Mouse (Mus musculus): ENCODE measurements at regions not wholly inside any gene's neighbourhood (a gene's known extent, or its start where the extent isn't known, plus 50 kb on each side); places are given as distances from the start of the nearest gene placed in this dataset.

GRCm38 (mm10) chr3:128886678-128887077 is 313.0 kb upstream of the Pitx2 start:
- Histone ChIP-seq H3K27me3 (ENCODE audit: control insufficient read depth, insufficient read depth, low read length) (no peaks in the 10 kb centered on the region), H3K4me2 (no peak overlapping the region), H3K36me3 (ENCODE audit: control insufficient read depth, insufficient read depth, low read length) (no peaks in the 10 kb centered on the region), H3K9ac (ENCODE audit: low read depth, low read length) (no peak overlapping the region), H3K4me1 (ENCODE audit: control insufficient read depth, insufficient read depth, low read length) (no peaks in the 10 kb centered on the region), H3K9me3 (replicated peaks; ENCODE audit: control insufficient read depth, low read length) (no peaks in the 10 kb centered on the region), H3K4me3 (ENCODE audit: low read depth, low read length) (no peak overlapping the region), H3K27ac (ENCODE audit: low read depth, low read length) (no peak overlapping the region)
- WGBS (ENCODE audit: insufficient replicate concordance) = 71% methylated on average over 9 of the region's 9 CpGs
- no peak for ATAC-seq (replicated peaks; ENCODE audit: insufficient number of reproducible peaks, low FRiP score, low TSS enrichment)

- no peaks in the 10 kb centered on the region for H3K9me3 ChIP-seq (replicated peaks; ENCODE audit: control insufficient read depth, low read length)
- 87% methylated on average over 5 of the region's 5 CpGs for WGBS (ENCODE audit: insufficient replicate concordance)
- H3K9ac ChIP-seq (ENCODE audit: low read depth, low read length) = no peak overlapping the region
- no peak for ATAC-seq (replicated peaks; ENCODE audit: insufficient number of reproducible peaks, low FRiP score, low TSS enrichment)
- no peak overlapping the region for H3K4me2 ChIP-seq
- no peaks in the 10 kb centered on the region for H3K36me3 ChIP-seq (ENCODE audit: control insufficient read depth, insufficient read depth, low read length)
- no peaks in the 10 kb centered on the region for H3K27me3 ChIP-seq (ENCODE audit: control insufficient read depth, insufficient read depth, low read length)
- no peaks in the 10 kb centered on the region for H3K4me1 ChIP-seq (ENCODE audit: control insufficient read depth, insufficient read depth, low read length)
- H3K27ac ChIP-seq (ENCODE audit: low read depth, low read length) = no peak overlapping the region
- no peak overlapping the region for H3K4me3 ChIP-seq (ENCODE audit: low read depth, low read length)
Observed at GRCm38 (mm10) chr3:128891078-128891477, 308.6 kb upstream of the Pitx2 start.

- ATAC-seq (replicated peaks; ENCODE audit: insufficient number of reproducible peaks, low FRiP score, low TSS enrichment) = no peak
- 84% methylated on average over 3 of the region's 3 CpGs for WGBS (ENCODE audit: insufficient replicate concordance)
Observed at GRCm38 (mm10) chr3:128896628-128897027, 303.1 kb upstream of the Pitx2 start.

GRCm38 (mm10) chr3:128911122-128911521 is 288.6 kb upstream of the Pitx2 start:
- Histone ChIP-seq H3K4me3 (ENCODE audit: low read depth, low read length) (no peak overlapping the region), H3K27ac (ENCODE audit: low read depth, low read length) (no peak overlapping the region), H3K4me2 (no peak overlapping the region), H3K36me3 (ENCODE audit: control insufficient read depth, insufficient read depth, low read length) (no peaks in the 10 kb centered on the region), H3K27me3 (ENCODE audit: control insufficient read depth, insufficient read depth, low read length) (no peaks in the 10 kb centered on the region), H3K4me1 (ENCODE audit: control insufficient read depth, insufficient read depth, low read length) (no peaks in the 10 kb centered on the region), H3K9ac (ENCODE audit: low read depth, low read length) (no peak overlapping the region), H3K9me3 (replicated peaks; ENCODE audit: control insufficient read depth, low read length) (no peaks in the 10 kb centered on the region)
- ATAC-seq (replicated peaks; ENCODE audit: insufficient number of reproducible peaks, low FRiP score, low TSS enrichment) = no peak
- 48% methylated on average over 4 of the region's 4 CpGs for WGBS (ENCODE audit: insufficient replicate concordance)

More at GRCm38 (mm10) chr3:128896628-128897027, 303.1 kb upstream of the Pitx2 start:
- no peak overlapping the region for H3K4me3 ChIP-seq (ENCODE audit: low read depth, low read length)
- no peaks in the 10 kb centered on the region for H3K9me3 ChIP-seq (replicated peaks; ENCODE audit: control insufficient read depth, low read length)
- H3K4me1 ChIP-seq (ENCODE audit: control insufficient read depth, insufficient read depth, low read length) = no peaks in the 10 kb centered on the region
- H3K9ac ChIP-seq (ENCODE audit: low read depth, low read length) = no peak overlapping the region
- no peak overlapping the region for H3K4me2 ChIP-seq
- no peak overlapping the region for H3K27ac ChIP-seq (ENCODE audit: low read depth, low read length)
- H3K27me3 ChIP-seq (ENCODE audit: control insufficient read depth, insufficient read depth, low read length) = no peaks in the 10 kb centered on the region
- H3K36me3 ChIP-seq (ENCODE audit: control insufficient read depth, insufficient read depth, low read length) = no peaks in the 10 kb centered on the region

DNA sequence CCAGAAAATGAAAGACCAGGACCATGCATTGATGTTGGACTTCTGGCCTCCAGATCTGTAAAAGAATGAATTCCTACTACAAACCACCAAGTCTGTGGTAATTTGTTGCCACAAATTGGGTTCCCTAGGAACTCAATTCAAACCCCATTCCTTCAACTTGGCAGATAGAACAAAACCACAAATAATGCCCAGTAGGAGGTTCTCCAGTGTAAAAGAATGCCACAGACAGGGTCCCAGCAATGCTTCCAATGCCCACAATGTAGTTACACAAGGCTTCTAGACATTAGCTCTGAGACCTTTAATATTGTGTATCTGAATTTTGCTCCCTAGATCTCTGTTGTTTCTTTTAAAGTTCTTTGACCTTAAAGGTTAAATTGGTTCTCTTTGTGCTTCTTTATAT is 278.2 kb upstream of the Pitx2 start:
- Histone ChIP-seq H3K36me3 (ENCODE audit: control insufficient read depth, insufficient read depth, low read length) (no peaks in the 10 kb centered on the region), H3K4me1 (ENCODE audit: control insufficient read depth, insufficient read depth, low read length) (no peaks in the 10 kb centered on the region), H3K27ac (ENCODE audit: low read depth, low read length) (no peak overlapping the region), H3K9me3 (replicated peaks; ENCODE audit: control insufficient read depth, low read length) (no peaks in the 10 kb centered on the region), H3K27me3 (ENCODE audit: control insufficient read depth, insufficient read depth, low read length) (no peaks in the 10 kb centered on the region), H3K9ac (ENCODE audit: low read depth, low read length) (no peak overlapping the region), H3K4me2 (no peak overlapping the region), H3K4me3 (ENCODE audit: low read depth, low read length) (no peak overlapping the region)
- no peak for ATAC-seq (replicated peaks; ENCODE audit: insufficient number of reproducible peaks, low FRiP score, low TSS enrichment)

DNA sequence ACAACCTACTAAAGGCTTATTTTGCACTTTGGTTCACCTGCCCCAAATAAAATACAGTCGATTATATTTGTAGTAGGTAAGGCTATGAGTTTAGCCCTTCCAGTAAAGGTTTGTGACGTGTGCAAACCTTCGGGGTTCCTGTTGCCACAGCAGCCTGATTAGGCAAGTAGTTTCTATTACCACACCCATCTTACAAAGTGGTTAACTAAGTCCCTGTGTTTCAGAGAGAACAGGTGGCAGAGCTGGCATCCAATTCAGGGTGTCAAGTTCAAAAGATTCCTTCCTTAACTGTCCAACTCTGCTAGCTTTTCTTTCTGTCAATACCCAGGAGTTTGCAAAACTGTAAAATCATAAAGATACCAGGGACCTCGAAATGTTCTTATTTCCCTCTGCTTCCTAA is 277.5 kb upstream of the Pitx2 start:
- no peak for ATAC-seq (replicated peaks; ENCODE audit: insufficient number of reproducible peaks, low FRiP score, low TSS enrichment)
- H3K4me2 ChIP-seq = no peak overlapping the region
- no peaks in the 10 kb centered on the region for H3K9me3 ChIP-seq (replicated peaks; ENCODE audit: control insufficient read depth, low read length)
- H3K36me3 ChIP-seq (ENCODE audit: control insufficient read depth, insufficient read depth, low read length) = no peaks in the 10 kb centered on the region
- H3K9ac ChIP-seq (ENCODE audit: low read depth, low read length) = no peak overlapping the region
- no peak overlapping the region for H3K27ac ChIP-seq (ENCODE audit: low read depth, low read length)
- no peak overlapping the region for H3K4me3 ChIP-seq (ENCODE audit: low read depth, low read length)
- 72% methylated on average over 4 of the region's 4 CpGs for WGBS (ENCODE audit: insufficient replicate concordance)
- no peaks in the 10 kb centered on the region for H3K4me1 ChIP-seq (ENCODE audit: control insufficient read depth, insufficient read depth, low read length)
- H3K27me3 ChIP-seq (ENCODE audit: control insufficient read depth, insufficient read depth, low read length) = no peaks in the 10 kb centered on the region

- ATAC-seq (replicated peaks; ENCODE audit: insufficient number of reproducible peaks, low FRiP score, low TSS enrichment) = no peak
- no peak overlapping the region for H3K9ac ChIP-seq (ENCODE audit: low read depth, low read length)
- no peaks in the 10 kb centered on the region for H3K4me1 ChIP-seq (ENCODE audit: control insufficient read depth, insufficient read depth, low read length)
- WGBS (ENCODE audit: insufficient replicate concordance) = 73% methylated on average over 5 of the region's 5 CpGs
- H3K27me3 ChIP-seq (ENCODE audit: control insufficient read depth, insufficient read depth, low read length) = no peaks in the 10 kb centered on the region
- H3K4me2 ChIP-seq = no peak overlapping the region
- no peaks in the 10 kb centered on the region for H3K9me3 ChIP-seq (replicated peaks; ENCODE audit: control insufficient read depth, low read length)
- no peak overlapping the region for H3K4me3 ChIP-seq (ENCODE audit: low read depth, low read length)
- H3K27ac ChIP-seq (ENCODE audit: low read depth, low read length) = no peak overlapping the region
- H3K36me3 ChIP-seq (ENCODE audit: control insufficient read depth, insufficient read depth, low read length) = no peaks in the 10 kb centered on the region
Observed at GRCm38 (mm10) chr3:128938536-128938935, 261.1 kb upstream of the Pitx2 start.

- no peaks in the 10 kb centered on the region for H3K36me3 ChIP-seq (ENCODE audit: control insufficient read depth, insufficient read depth, low read length)
- H3K9me3 ChIP-seq (replicated peaks; ENCODE audit: control insufficient read depth, low read length) = no peaks in the 10 kb centered on the region
- H3K27ac ChIP-seq (ENCODE audit: low read depth, low read length) = no peak overlapping the region
- H3K4me1 ChIP-seq (ENCODE audit: control insufficient read depth, insufficient read depth, low read length) = no peaks in the 10 kb centered on the region
- no peak overlapping the region for H3K4me3 ChIP-seq (ENCODE audit: low read depth, low read length)
- H3K9ac ChIP-seq (ENCODE audit: low read depth, low read length) = no peak overlapping the region
- no peak for ATAC-seq (replicated peaks; ENCODE audit: insufficient number of reproducible peaks, low FRiP score, low TSS enrichment)
- no peak overlapping the region for H3K4me2 ChIP-seq
- WGBS (ENCODE audit: insufficient replicate concordance) = 78% methylated on average over 2 of the region's 2 CpGs
- H3K27me3 ChIP-seq (ENCODE audit: control insufficient read depth, insufficient read depth, low read length) = no peaks in the 10 kb centered on the region
Observed at GRCm38 (mm10) chr3:128941156-128941555, 258.5 kb upstream of the Pitx2 start.

- WGBS (ENCODE audit: insufficient replicate concordance) = 53% methylated on average over 6 of the region's 6 CpGs
- H3K4me1 ChIP-seq (ENCODE audit: control insufficient read depth, insufficient read depth, low read length) = no peaks in the 10 kb centered on the region
Observed at GRCm38 (mm10) chr3:128944631-128945030, 255.0 kb upstream of the Pitx2 start.

More at GRCm38 (mm10) chr3:128944631-128945030, 255.0 kb upstream of the Pitx2 start:
- Histone ChIP-seq H3K27ac (ENCODE audit: low read depth, low read length) (no peak overlapping the region), H3K36me3 (ENCODE audit: control insufficient read depth, insufficient read depth, low read length) (no peaks in the 10 kb centered on the region), H3K9me3 (replicated peaks; ENCODE audit: control insufficient read depth, low read length) (no peaks in the 10 kb centered on the region), H3K4me3 (ENCODE audit: low read depth, low read length) (no peak overlapping the region), H3K9ac (ENCODE audit: low read depth, low read length) (no peak overlapping the region), H3K27me3 (ENCODE audit: control insufficient read depth, insufficient read depth, low read length) (no peaks in the 10 kb centered on the region), H3K4me2 (no peak overlapping the region)
- no peak for ATAC-seq (replicated peaks; ENCODE audit: insufficient number of reproducible peaks, low FRiP score, low TSS enrichment)
